In genomic region chr3:108225711-108226557, GRCm38 (mm10) we compare ENCODE assay signal across 9 mouse cellular contexts. TPM values are rescaled to one million over a fixed set of nuclear protein-coding genes. Genes with fewer than 3 reads are reported as not detected.
DNase-seq lines count a peak whose midpoint lies in the region; ATAC-seq and TF ChIP-seq lines count a peak whose summit lies in the region.
"Had no signal": no experiment of that assay in that cellular context is flagged by ENCODE, and none has a peak within 500 bp of the region (broad histone marks: within the 10 kb centered on the region; RNA-seq: fewer than 3 reads in every experiment).

No protein-coding gene starts in this region.

- DNase-seq in lung, postnatal 0 days (ENCODE audit: low spot score), result no peak
- no peak for DNase-seq in lung, postnatal 10 days
- peak; percentile 51 for DNase-seq in forebrain, embryonic 10.5 days (ENCODE audit: extremely low spot score, low spot score)
- DNase-seq in liver, postnatal 0 days, result no peak
- DNase-seq in left cerebral cortex, adult 18-20 months (ENCODE audit: low spot score in 2 of 2), result no peak
- DNase-seq in right cerebral cortex, postnatal 4 days, result no peak

- TF ChIP-seq CTCF in lung, postnatal 0 days (IDR thresholded peaks at IDR 0.05), result no peak
- TF ChIP-seq CTCF in liver, postnatal 0 days (IDR thresholded peaks at IDR 0.05; ENCODE audit: low read depth), result no peak

- TF ChIP-seq EP300 in lung, postnatal 0 days (IDR thresholded peaks at IDR 0.05), result no peak
- no peak for TF ChIP-seq EP300 in liver, postnatal 0 days (IDR thresholded peaks at IDR 0.05; ENCODE audit: low read depth)

- no peak overlapping the region for H3K9ac ChIP-seq in lung, postnatal 0 days (replicated peaks; ENCODE audit: low read depth)
- peak overlapping the region; percentile 31 for H3K9ac ChIP-seq in intestine, embryonic 15.5 days
- no peak overlapping the region for H3K9ac ChIP-seq in liver, postnatal 0 days (replicated peaks)

- H3K27ac ChIP-seq in lung, postnatal 0 days (ENCODE audit: low read length), result no peak overlapping the region
- H3K27ac ChIP-seq in forebrain, embryonic 10.5 days, result peak overlapping the region; percentile 79
- H3K27ac ChIP-seq in intestine, embryonic 15.5 days, result no peak overlapping the region
- no peak overlapping the region for H3K27ac ChIP-seq in liver, postnatal 0 days (ENCODE audit: low read depth)

- H3K4me2 ChIP-seq in lung, postnatal 0 days (replicated peaks; ENCODE audit: low read depth, low read length), result peak overlapping the region; percentile 72
- peak overlapping the region; percentile 79 for H3K4me2 ChIP-seq in intestine, embryonic 15.5 days (replicated peaks)
- peak overlapping the region; percentile 75 for H3K4me2 ChIP-seq in liver, postnatal 0 days (ENCODE audit: low read depth, low read length)

- no peaks in the 10 kb centered on the region for H3K9me3 ChIP-seq in lung, postnatal 0 days (ENCODE audit: low read length)
- no peaks in the 10 kb centered on the region for H3K9me3 ChIP-seq in forebrain, embryonic 10.5 days
- no peaks in the 10 kb centered on the region for H3K9me3 ChIP-seq in intestine, embryonic 15.5 days
- no peaks in the 10 kb centered on the region for H3K9me3 ChIP-seq in liver, postnatal 0 days (ENCODE audit: low read length)

- H3K27me3 ChIP-seq in lung, postnatal 0 days (replicated peaks; ENCODE audit: insufficient read depth, low read length), result peaks cover 16% of the 10 kb centered on the region
- peaks cover 68% of the 10 kb centered on the region for H3K27me3 ChIP-seq in forebrain, embryonic 10.5 days (ENCODE audit: poor library complexity, severe bottlenecking)
- H3K27me3 ChIP-seq in intestine, embryonic 15.5 days (replicated peaks), result peaks cover 34% of the 10 kb centered on the region
- H3K27me3 ChIP-seq in liver, postnatal 0 days (ENCODE audit: insufficient read depth, low read length), result peaks cover 48% of the 10 kb centered on the region

- H3K4me3 ChIP-seq in lung, postnatal 0 days (ENCODE audit: low read depth, low read length), result peak overlapping the region; percentile 42
- peak overlapping the region; percentile 56 for H3K4me3 ChIP-seq in forebrain, embryonic 10.5 days
- peak overlapping the region; percentile 40 for H3K4me3 ChIP-seq in intestine, embryonic 15.5 days (replicated peaks)
- peak overlapping the region; percentile 47 for H3K4me3 ChIP-seq in liver, postnatal 0 days (ENCODE audit: low read depth, low read length)

- WGBS in lung, postnatal 0 days, result 4% methylated on average over 54 of the region's 67 CpGs
- 2% methylated on average over 67 of the region's 67 CpGs for WGBS in forebrain, embryonic 10.5 days
- 3% methylated on average over 64 of the region's 67 CpGs for WGBS in intestine, embryonic 15.5 days
- WGBS in liver, postnatal 0 days (ENCODE audit: insufficient replicate concordance), result 3% methylated on average over 58 of the region's 67 CpGs

- peak; percentile 8; the same call in 1 of the 2 replicates for ATAC-seq in lung, postnatal 0 days
- ATAC-seq in intestine, embryonic 15.5 days, result peak; percentile 66
- no peak for ATAC-seq in liver, postnatal 0 days
- no peak for ATAC-seq in granulocyte monocyte progenitor cell, adult 5-6 weeks (replicated peaks; ENCODE audit: poor library complexity, severe bottlenecking)

- no peaks in the 10 kb centered on the region for H3K4me1 ChIP-seq in lung, postnatal 0 days (ENCODE audit: insufficient read depth, low read depth, low read length)
- H3K4me1 ChIP-seq in forebrain, embryonic 10.5 days, result peaks cover 20% of the 10 kb centered on the region
- H3K4me1 ChIP-seq in intestine, embryonic 15.5 days (replicated peaks), result peaks cover 14% of the 10 kb centered on the region
- H3K4me1 ChIP-seq in liver, postnatal 0 days (ENCODE audit: insufficient read depth), result peaks cover 9% of the 10 kb centered on the region

- no peaks in the 10 kb centered on the region for H3K36me3 ChIP-seq in lung, postnatal 0 days (ENCODE audit: insufficient read depth, low read length)
- no peaks in the 10 kb centered on the region for H3K36me3 ChIP-seq in forebrain, embryonic 10.5 days (replicated peaks)
- H3K36me3 ChIP-seq in intestine, embryonic 15.5 days, result no peaks in the 10 kb centered on the region
- H3K36me3 ChIP-seq in liver, postnatal 0 days (replicated peaks; ENCODE audit: insufficient read depth, low read length), result no peaks in the 10 kb centered on the region

RNA-seq across cellular contexts. Expression of gene Sypl2, which starts 0.5 kb away (rescaled TPM):
- not detected in 2 replicates for polyA plus RNA-seq in lung, postnatal 0 days (2015; fragmentation: Nextera tagmentation; extraction: Ambion mirVana)
- 0.98 and 1.0 TPM in 2 replicates for polyA plus RNA-seq in forebrain, embryonic 10.5 days (2016; fragmentation: Nextera tagmentation; extraction: Ambion mirVana)
- polyA plus RNA-seq in intestine, embryonic 15.5 days (2015; fragmentation: Nextera tagmentation; extraction: Ambion mirVana), result 0.21 and 0.27 TPM in 2 replicates
- 0.05 and 0.79 TPM in 2 replicates for polyA plus RNA-seq in liver, postnatal 0 days (2015; fragmentation: Nextera tagmentation; extraction: Ambion mirVana)
- total RNA-seq in granulocyte monocyte progenitor cell, adult 5-6 weeks (2014; fragmentation: Nextera tagmentation), result not detected in 2 replicates
- total RNA-seq in granulocyte monocyte progenitor cell, adult 5-6 weeks (2017), result not detected in 2 replicates
- 1 to 10 TPM; 2.3 TPM for total RNA-seq in left cerebral cortex, adult 18-20 months (2021)
- total RNA-seq: neutrophil, adult 5-6 weeks had no signal

RNA-seq across cellular contexts. Expression of gene Atxn7l2, which starts 15.2 kb away (rescaled TPM):
- 6.1 and 6.7 TPM in 2 replicates for polyA plus RNA-seq in lung, postnatal 0 days (2015; fragmentation: Nextera tagmentation; extraction: Ambion mirVana)
- polyA plus RNA-seq in forebrain, embryonic 10.5 days (2016; fragmentation: Nextera tagmentation; extraction: Ambion mirVana), result 20.2 and 20.3 TPM in 2 replicates
- 10.9 and 11.3 TPM in 2 replicates for polyA plus RNA-seq in intestine, embryonic 15.5 days (2015; fragmentation: Nextera tagmentation; extraction: Ambion mirVana)
- 1.4 TPM in 2 replicates for polyA plus RNA-seq in liver, postnatal 0 days (2015; fragmentation: Nextera tagmentation; extraction: Ambion mirVana)
- total RNA-seq in granulocyte monocyte progenitor cell, adult 5-6 weeks (2014; fragmentation: Nextera tagmentation), result 6.7 and 6.8 TPM in 2 replicates
- total RNA-seq in granulocyte monocyte progenitor cell, adult 5-6 weeks (2017), result 1.1 and 1.5 TPM in 2 replicates
- total RNA-seq in left cerebral cortex, adult 18-20 months (2021), result 10 to 100 TPM; 22.9 to 27.9 TPM

RNA-seq across cellular contexts. Expression of gene Cyb561d1, which starts 24.9 kb away (rescaled TPM):
- 4.8 and 4.9 TPM in 2 replicates for polyA plus RNA-seq in lung, postnatal 0 days (2015; fragmentation: Nextera tagmentation; extraction: Ambion mirVana)
- 3.7 and 4.2 TPM in 2 replicates for polyA plus RNA-seq in forebrain, embryonic 10.5 days (2016; fragmentation: Nextera tagmentation; extraction: Ambion mirVana)
- 3.6 and 3.8 TPM in 2 replicates for polyA plus RNA-seq in intestine, embryonic 15.5 days (2015; fragmentation: Nextera tagmentation; extraction: Ambion mirVana)
- 1.5 and 1.6 TPM in 2 replicates for polyA plus RNA-seq in liver, postnatal 0 days (2015; fragmentation: Nextera tagmentation; extraction: Ambion mirVana)
- total RNA-seq in granulocyte monocyte progenitor cell, adult 5-6 weeks (2014; fragmentation: Nextera tagmentation), result 5.0 and 5.8 TPM in 2 replicates
- total RNA-seq in granulocyte monocyte progenitor cell, adult 5-6 weeks (2017), result 3.5 and 3.9 TPM in 2 replicates
- 10 to 100 TPM; 20.6 to 21.4 TPM for total RNA-seq in left cerebral cortex, adult 18-20 months (2021)

RNA-seq across cellular contexts. Expression of gene Psma5, which starts 30.8 kb away (rescaled TPM):
- 156 and 163 TPM in 2 replicates for polyA plus RNA-seq in lung, postnatal 0 days (2015; fragmentation: Nextera tagmentation; extraction: Ambion mirVana)
- 353 and 358 TPM in 2 replicates for polyA plus RNA-seq in forebrain, embryonic 10.5 days (2016; fragmentation: Nextera tagmentation; extraction: Ambion mirVana)
- polyA plus RNA-seq in intestine, embryonic 15.5 days (2015; fragmentation: Nextera tagmentation; extraction: Ambion mirVana), result 271 and 291 TPM in 2 replicates
- 136 and 143 TPM in 2 replicates for polyA plus RNA-seq in liver, postnatal 0 days (2015; fragmentation: Nextera tagmentation; extraction: Ambion mirVana)
- 258 and 273 TPM in 2 replicates for total RNA-seq in granulocyte monocyte progenitor cell, adult 5-6 weeks (2014; fragmentation: Nextera tagmentation)
- total RNA-seq in granulocyte monocyte progenitor cell, adult 5-6 weeks (2017), result 264 and 296 TPM in 2 replicates
- 10 to 100 TPM; 68.9 to 76.7 TPM for total RNA-seq in left cerebral cortex, adult 18-20 months (2021)

RNA-seq across cellular contexts. Expression of gene Amigo1, which starts 39.8 kb away (rescaled TPM):
- polyA plus RNA-seq in lung, postnatal 0 days (2015; fragmentation: Nextera tagmentation; extraction: Ambion mirVana), result 4.6 TPM in 2 replicates
- 3.0 and 3.4 TPM in 2 replicates for polyA plus RNA-seq in forebrain, embryonic 10.5 days (2016; fragmentation: Nextera tagmentation; extraction: Ambion mirVana)
- 3.9 and 4.4 TPM in 2 replicates for polyA plus RNA-seq in intestine, embryonic 15.5 days (2015; fragmentation: Nextera tagmentation; extraction: Ambion mirVana)
- polyA plus RNA-seq in liver, postnatal 0 days (2015; fragmentation: Nextera tagmentation; extraction: Ambion mirVana), result 1.2 and 1.5 TPM in 2 replicates
- total RNA-seq in granulocyte monocyte progenitor cell, adult 5-6 weeks (2014; fragmentation: Nextera tagmentation), result 1.9 and 4.4 TPM in 2 replicates
- total RNA-seq in granulocyte monocyte progenitor cell, adult 5-6 weeks (2017), result 2.0 and 3.4 TPM in 2 replicates
- 10 to 100 TPM; 78.2 to 79.7 TPM for total RNA-seq in left cerebral cortex, adult 18-20 months (2021)

Comparison
In these comparisons a context has a peak if more than half of its experiments do, and no peak if none do; other contexts are left out.
1. ATAC-seq: peak in lung, postnatal 0 days (single experiment) and intestine, embryonic 15.5 days (single experiment); none in liver, postnatal 0 days (single experiment) and granulocyte monocyte progenitor cell, adult 5-6 weeks (single experiment).
2. Peak in every context shown above with its lines, with median percentiles within 50 percentile points of each other: H3K4me2 ChIP-seq and H3K4me3 ChIP-seq.